Mouse (Mus musculus): ENCODE results near the gene Cpne7. TPM values are rescaled to one million over a fixed set of nuclear protein-coding genes. Genes with fewer than 3 reads are reported as not detected.
A peak's percentile ranks its signal among the peaks of the same experiment; 100 is the strongest.

Gene Cpne7
- polyA plus RNA-seq, 1 experiment from 2014 or later: 1.2 TPM

GRCm38 (mm10) chr8:123113908-123114469 lies 3.2 kb upstream of the Cpne7 start:
- Histone ChIP-seq H3K36me3 (no peaks in the 10 kb centered on the region), H3K9ac (no peak overlapping the region), H3K4me3 (replicated peaks) (no peak overlapping the region), H3K27ac (peak overlapping the region; percentile 26; the same call in 1 of the 2 replicates), H3K4me1 (replicated peaks) (peaks cover 56% of the 10 kb centered on the region), H3K4me2 (0 out of 2 replicates have a peak overlapping the region, but pooled peaks have one; percentile 3), H3K27me3 (peaks cover 39% of the 10 kb centered on the region), H3K9me3 (replicated peaks) (no peaks in the 10 kb centered on the region)
- no peak for DNase-seq
- 9% methylated on average over 2 of the region's 2 CpGs for WGBS (ENCODE audit: insufficient replicate concordance)
- ATAC-seq (ENCODE audit: low read depth): no peak

- no peak overlapping the region for H3K27ac ChIP-seq
- no peak for ATAC-seq (ENCODE audit: low read depth)
- H3K4me2 ChIP-seq: no peak overlapping the region
- H3K36me3 ChIP-seq: no peaks in the 10 kb centered on the region
- H3K4me3 ChIP-seq (replicated peaks): no peak overlapping the region
- H3K27me3 ChIP-seq: peaks cover 45% of the 10 kb centered on the region
- DNase-seq: no peak
- peaks cover 60% of the 10 kb centered on the region for H3K4me1 ChIP-seq (replicated peaks)
- H3K9me3 ChIP-seq (replicated peaks): no peaks in the 10 kb centered on the region
- H3K9ac ChIP-seq: no peak overlapping the region
- 7% methylated on average over 3 of the region's 3 CpGs for WGBS (ENCODE audit: insufficient replicate concordance)
Observed at GRCm38 (mm10) chr8:123114644-123115043, 2.5 kb upstream of the Cpne7 start.

- ATAC-seq (ENCODE audit: low read depth): no peak
- no peak overlapping the region for H3K27ac ChIP-seq
- no peaks in the 10 kb centered on the region for H3K36me3 ChIP-seq
- peaks cover 54% of the 10 kb centered on the region for H3K4me1 ChIP-seq (replicated peaks)
- WGBS (ENCODE audit: insufficient replicate concordance): 2% methylated on average over 17 of the region's 17 CpGs
- H3K4me2 ChIP-seq: peak overlapping the region; percentile 87
- peaks cover 52% of the 10 kb centered on the region for H3K27me3 ChIP-seq
- peak overlapping the region; percentile 49 for H3K9ac ChIP-seq
- H3K9me3 ChIP-seq (replicated peaks): no peaks in the 10 kb centered on the region
- no peak for DNase-seq
- peak overlapping the region; percentile 58 for H3K4me3 ChIP-seq (replicated peaks)
Observed at GRCm38 (mm10) chr8:123117744-123118143, 570 bp downstream of the Cpne7 start.

GRCm38 (mm10) chr8:123122059-123122458 lies 4.9 kb downstream of the Cpne7 start:
- no peaks in the 10 kb centered on the region for H3K9me3 ChIP-seq (replicated peaks)
- H3K9ac ChIP-seq: no peak overlapping the region

GRCm38 (mm10) chr8:123122670-123123069 lies 5.5 kb downstream of the Cpne7 start:
- H3K27ac ChIP-seq: no peak overlapping the region
- H3K27me3 ChIP-seq: peaks cover 70% of the 10 kb centered on the region
- DNase-seq (no peak), ATAC-seq (ENCODE audit: low read depth) (no peak)
- peaks cover 26% of the 10 kb centered on the region for H3K4me1 ChIP-seq (replicated peaks)
- no peak overlapping the region for H3K4me2 ChIP-seq
- H3K9me3 ChIP-seq (replicated peaks): no peaks in the 10 kb centered on the region
- 66% methylated on average over 5 of the region's 5 CpGs for WGBS (ENCODE audit: insufficient replicate concordance)
- no peak overlapping the region for H3K9ac ChIP-seq
- no peaks in the 10 kb centered on the region for H3K36me3 ChIP-seq
- H3K4me3 ChIP-seq (replicated peaks): no peak overlapping the region

More at GRCm38 (mm10) chr8:123122059-123122458, 4.9 kb downstream of the Cpne7 start:
- no peak overlapping the region for H3K4me3 ChIP-seq (replicated peaks)
- peaks cover 32% of the 10 kb centered on the region for H3K4me1 ChIP-seq (replicated peaks)
- no peak for DNase-seq
- H3K27me3 ChIP-seq: peaks cover 71% of the 10 kb centered on the region
- no peak overlapping the region for H3K27ac ChIP-seq
- H3K36me3 ChIP-seq: no peaks in the 10 kb centered on the region
- 63% methylated on average over 9 of the region's 9 CpGs for WGBS (ENCODE audit: insufficient replicate concordance)
- H3K4me2 ChIP-seq: no peak overlapping the region
- ATAC-seq (ENCODE audit: low read depth): no peak

GRCm38 (mm10) chr8:123126193-123126816 lies 9.1 kb downstream of the Cpne7 start:
- 9% methylated on average over 19 of the region's 19 CpGs for WGBS (ENCODE audit: insufficient replicate concordance)
- peak; percentile 70 for ATAC-seq (ENCODE audit: low read depth)
- Histone ChIP-seq H3K36me3 (no peaks in the 10 kb centered on the region), H3K4me2 (peak overlapping the region; percentile 10; the same call in 1 of the 2 replicates), H3K4me3 (replicated peaks) (no peak overlapping the region), H3K4me1 (replicated peaks) (peaks cover 9% of the 10 kb centered on the region), H3K27ac (no peak overlapping the region), H3K9ac (no peak overlapping the region), H3K9me3 (replicated peaks) (no peaks in the 10 kb centered on the region), H3K27me3 (peaks cover 50% of the 10 kb centered on the region)
- DNase-seq: peak; percentile 50

- no peak overlapping the region for H3K9ac ChIP-seq
- WGBS (ENCODE audit: insufficient replicate concordance): 40% methylated on average over 9 of the region's 9 CpGs
- peaks cover 4% of the 10 kb centered on the region; the same call in 1 of the 2 replicates for H3K9me3 ChIP-seq (replicated peaks)
- no peak overlapping the region for H3K4me2 ChIP-seq
- DNase-seq: no peak
- peaks cover 6% of the 10 kb centered on the region for H3K4me1 ChIP-seq (replicated peaks)
- no peak overlapping the region for H3K4me3 ChIP-seq (replicated peaks)
- H3K36me3 ChIP-seq: no peaks in the 10 kb centered on the region
- peaks cover 21% of the 10 kb centered on the region for H3K27me3 ChIP-seq
- no peak overlapping the region for H3K27ac ChIP-seq
- ATAC-seq (ENCODE audit: low read depth): no peak
Observed at GRCm38 (mm10) chr8:123131041-123131440, 13.9 kb downstream of the Cpne7 start.

- no peak overlapping the region for H3K9ac ChIP-seq
Observed at GRCm38 (mm10) chr8:123132953-123133352, 15.8 kb downstream of the Cpne7 start.

GRCm38 (mm10) chr8:123134149-123134713 lies 17.1 kb downstream of the Cpne7 start:
- H3K27ac ChIP-seq: no peak overlapping the region
- H3K9ac ChIP-seq: no peak overlapping the region
- H3K9me3 ChIP-seq (replicated peaks): peaks cover 4% of the 10 kb centered on the region; the same call in 1 of the 2 replicates
- no peak overlapping the region for H3K4me2 ChIP-seq
- no peak overlapping the region for H3K4me3 ChIP-seq (replicated peaks)
- no peaks in the 10 kb centered on the region for H3K4me1 ChIP-seq (replicated peaks)
- ATAC-seq (ENCODE audit: low read depth) (no peak), DNase-seq (no peak)
- 72% methylated on average over 11 of the region's 11 CpGs for WGBS (ENCODE audit: insufficient replicate concordance)
- H3K27me3 ChIP-seq: peaks cover 9% of the 10 kb centered on the region
- no peaks in the 10 kb centered on the region for H3K36me3 ChIP-seq

More at GRCm38 (mm10) chr8:123132953-123133352, 15.8 kb downstream of the Cpne7 start:
- DNase-seq (no peak), ATAC-seq (ENCODE audit: low read depth) (no peak)
- no peaks in the 10 kb centered on the region for H3K4me1 ChIP-seq (replicated peaks)
- peaks cover 4% of the 10 kb centered on the region; the same call in 1 of the 2 replicates for H3K9me3 ChIP-seq (replicated peaks)
- 86% methylated on average over 2 of the region's 2 CpGs for WGBS (ENCODE audit: insufficient replicate concordance)
- H3K27ac ChIP-seq: no peak overlapping the region
- no peaks in the 10 kb centered on the region for H3K36me3 ChIP-seq
- no peak overlapping the region for H3K4me3 ChIP-seq (replicated peaks)
- peaks cover 9% of the 10 kb centered on the region for H3K27me3 ChIP-seq
- no peak overlapping the region for H3K4me2 ChIP-seq

- Histone ChIP-seq H3K4me1 (replicated peaks) (peaks cover 6% of the 10 kb centered on the region; the same call in 1 of the 2 replicates), H3K27me3 (peaks cover 9% of the 10 kb centered on the region), H3K36me3 (no peaks in the 10 kb centered on the region), H3K9me3 (replicated peaks) (peaks cover 4% of the 10 kb centered on the region; the same call in 1 of the 2 replicates), H3K4me3 (replicated peaks) (no peak overlapping the region), H3K27ac (no peak overlapping the region), H3K9ac (no peak overlapping the region), H3K4me2 (no peak overlapping the region)
- ATAC-seq (ENCODE audit: low read depth) (no peak), DNase-seq (no peak)
- 40% methylated on average over 7 of the region's 7 CpGs for WGBS (ENCODE audit: insufficient replicate concordance)
Observed at GRCm38 (mm10) chr8:123135406-123135805, 18.2 kb downstream of the Cpne7 start.

GRCm38 (mm10) chr8:123135806-123136205 lies 18.6 kb downstream of the Cpne7 start:
- ATAC-seq (ENCODE audit: low read depth): no peak
- H3K27ac ChIP-seq: no peak overlapping the region

More at GRCm38 (mm10) chr8:123135806-123136205, 18.6 kb downstream of the Cpne7 start:
- H3K4me1 ChIP-seq (replicated peaks): peaks cover 8% of the 10 kb centered on the region; the same call in 1 of the 2 replicates
- H3K27me3 ChIP-seq: peaks cover 9% of the 10 kb centered on the region
- H3K4me2 ChIP-seq: no peak overlapping the region
- no peak for DNase-seq
- 52% methylated on average over 9 of the region's 9 CpGs for WGBS (ENCODE audit: insufficient replicate concordance)
- H3K4me3 ChIP-seq (replicated peaks): no peak overlapping the region
- H3K9me3 ChIP-seq (replicated peaks): peaks cover 4% of the 10 kb centered on the region; the same call in 1 of the 2 replicates
- no peak overlapping the region for H3K9ac ChIP-seq
- no peaks in the 10 kb centered on the region for H3K36me3 ChIP-seq

Data from liver, embryonic 13.5 days (tissue).